Mouse (Mus musculus): ENCODE data around the gene Gm13695. TPM values are rescaled to one million over a fixed set of nuclear protein-coding genes. Genes with fewer than 3 reads are reported as not detected.
A peak's percentile ranks its signal among the peaks of the same experiment; 100 is the strongest.
"Not testable (repeated sequence)": the region's sequence is repeated elsewhere in the genome, so short reads cannot be mapped to it uniquely, and the experiment has no call there.

The Gm13695 gene
- polyA plus RNA-seq (2012; rRNA removed): not detected in 2 replicates

- H3K27me3 ChIP-seq (ENCODE audit: control insufficient read depth, insufficient read depth, low read length); H3K4me3 ChIP-seq (ENCODE audit: control insufficient read depth, insufficient read depth, low read length); H3K4me1 ChIP-seq (replicated peaks; ENCODE audit: control insufficient read depth, insufficient read depth, low read length); DNase-seq; H3K36me3 ChIP-seq (ENCODE audit: control insufficient read depth, insufficient read depth, low read length); H3K27ac ChIP-seq (ENCODE audit: control insufficient read depth, insufficient read depth, low read length): not testable (repeated sequence)
- WGBS: no CpG with 5 or more reads among the region's 6 CpGs
These were observed at the start of gene Gm13695 for GRCm38 (mm10) chr2:83967013-83967412. TSS of gene Gm13695 (plus strand) at chr2:83967313.

GRCm38 (mm10) chr2:83929478-83930088 is 37.5 kb upstream of the Gm13695 start:
- 7% methylated on average over 2 of the region's 2 CpGs for WGBS

GRCm38 (mm10) chr2:83940931-83941361 is 26.2 kb upstream of the Gm13695 start, which contains the start of gene Zswim2:
TSS of gene Zswim2 (minus strand) at chr2:83941228.
- DNase-seq: peak; percentile 10
- no peaks in the 10 kb centered on the region for H3K27me3 ChIP-seq (ENCODE audit: control insufficient read depth, insufficient read depth, low read length)
- 2% methylated on average over 20 of the region's 20 CpGs for WGBS
- no peak within 1 kb of the TSS for H3K27ac ChIP-seq (ENCODE audit: control insufficient read depth, insufficient read depth, low read length)
- 0 out of 2 replicates have a peak, but pooled peaks cover 3% of the 10 kb centered on the region for H3K4me1 ChIP-seq (replicated peaks; ENCODE audit: control insufficient read depth, insufficient read depth, low read length)
- no peak for TF ChIP-seq CTCF (IDR thresholded peaks at IDR 0.05; ENCODE audit: borderline replicate concordance, control insufficient read depth, extremely low read depth, insufficient read depth, low read length, poor library complexity)
- no peak for TF ChIP-seq POLR2A (IDR thresholded peaks at IDR 0.05; ENCODE audit: control insufficient read depth, extremely low read depth, insufficient read depth, low read length, poor library complexity)
- no peak within 1 kb of the TSS for H3K4me3 ChIP-seq (ENCODE audit: control insufficient read depth, insufficient read depth, low read length)
- no peaks in the 10 kb centered on the region for H3K36me3 ChIP-seq (ENCODE audit: control insufficient read depth, insufficient read depth, low read length)

More at GRCm38 (mm10) chr2:83929478-83930088, 37.5 kb upstream of the Gm13695 start:
- Histone ChIP-seq H3K27ac (ENCODE audit: control insufficient read depth, insufficient read depth, low read length) (no peak overlapping the region), H3K36me3 (ENCODE audit: control insufficient read depth, insufficient read depth, low read length) (no peaks in the 10 kb centered on the region), H3K4me3 (ENCODE audit: control insufficient read depth, insufficient read depth, low read length) (no peak overlapping the region), H3K4me1 (replicated peaks; ENCODE audit: control insufficient read depth, insufficient read depth, low read length) (no peaks in the 10 kb centered on the region), H3K27me3 (ENCODE audit: control insufficient read depth, insufficient read depth, low read length) (no peaks in the 10 kb centered on the region)
- DNase-seq: no peak
- TF ChIP-seq POLR2A (IDR thresholded peaks at IDR 0.05; ENCODE audit: control insufficient read depth, extremely low read depth, insufficient read depth, low read length, poor library complexity): no peak
- no peak for TF ChIP-seq CTCF (IDR thresholded peaks at IDR 0.05; ENCODE audit: borderline replicate concordance, control insufficient read depth, extremely low read depth, insufficient read depth, low read length, poor library complexity)

GRCm38 (mm10) chr2:83941378-83941777 is 25.7 kb upstream of the Gm13695 start:
- Histone ChIP-seq H3K36me3 (ENCODE audit: control insufficient read depth, insufficient read depth, low read length) (no peaks in the 10 kb centered on the region), H3K27me3 (ENCODE audit: control insufficient read depth, insufficient read depth, low read length) (no peaks in the 10 kb centered on the region), H3K4me1 (replicated peaks; ENCODE audit: control insufficient read depth, insufficient read depth, low read length) (0 out of 2 replicates have a peak, but pooled peaks cover 3% of the 10 kb centered on the region), H3K27ac (ENCODE audit: control insufficient read depth, insufficient read depth, low read length) (no peak overlapping the region), H3K4me3 (ENCODE audit: control insufficient read depth, insufficient read depth, low read length) (no peak overlapping the region)
- TF ChIP-seq POLR2A (IDR thresholded peaks at IDR 0.05; ENCODE audit: control insufficient read depth, extremely low read depth, insufficient read depth, low read length, poor library complexity): no peak
- TF ChIP-seq CTCF (IDR thresholded peaks at IDR 0.05; ENCODE audit: borderline replicate concordance, control insufficient read depth, extremely low read depth, insufficient read depth, low read length, poor library complexity): no peak
- DNase-seq: no peak
- WGBS: 14% methylated on average over 3 of the region's 3 CpGs

- H3K4me3 ChIP-seq (ENCODE audit: control insufficient read depth, insufficient read depth, low read length): no peak overlapping the region
- no peak for TF ChIP-seq POLR2A (IDR thresholded peaks at IDR 0.05; ENCODE audit: control insufficient read depth, extremely low read depth, insufficient read depth, low read length, poor library complexity)
- no peak for TF ChIP-seq CTCF (IDR thresholded peaks at IDR 0.05; ENCODE audit: borderline replicate concordance, control insufficient read depth, extremely low read depth, insufficient read depth, low read length, poor library complexity)
- H3K36me3 ChIP-seq (ENCODE audit: control insufficient read depth, insufficient read depth, low read length): no peaks in the 10 kb centered on the region
- 0 out of 2 replicates have a peak, but pooled peaks cover 3% of the 10 kb centered on the region for H3K4me1 ChIP-seq (replicated peaks; ENCODE audit: control insufficient read depth, insufficient read depth, low read length)
- no peak overlapping the region for H3K27ac ChIP-seq (ENCODE audit: control insufficient read depth, insufficient read depth, low read length)
- 30% methylated on average over 4 of the region's 4 CpGs for WGBS
- H3K27me3 ChIP-seq (ENCODE audit: control insufficient read depth, insufficient read depth, low read length): no peaks in the 10 kb centered on the region
- no peak for DNase-seq
These were observed 25.3 kb upstream of the Gm13695 start for GRCm38 (mm10) chr2:83941792-83942191.

- not testable (repeated sequence) for H3K36me3 ChIP-seq (ENCODE audit: control insufficient read depth, insufficient read depth, low read length); H3K27me3 ChIP-seq (ENCODE audit: control insufficient read depth, insufficient read depth, low read length); DNase-seq; H3K27ac ChIP-seq (ENCODE audit: control insufficient read depth, insufficient read depth, low read length); H3K4me1 ChIP-seq (replicated peaks; ENCODE audit: control insufficient read depth, insufficient read depth, low read length); H3K4me3 ChIP-seq (ENCODE audit: control insufficient read depth, insufficient read depth, low read length)
- WGBS: no CpG with 5 or more reads among the region's 6 CpGs
These were observed 11.7 kb upstream of the Gm13695 start, which contains the start of gene Gm13698 for GRCm38 (mm10) chr2:83955393-83955792. TSS of gene Gm13698 (plus strand) at chr2:83955693.

- H3K27me3 ChIP-seq (ENCODE audit: control insufficient read depth, insufficient read depth, low read length); DNase-seq: not testable (repeated sequence)
- WGBS: no CpG with 5 or more reads among the region's 6 CpGs
These were observed 5.9 kb upstream of the Gm13695 start, which contains the start of gene Gm13693 for GRCm38 (mm10) chr2:83961203-83961602. TSS of gene Gm13693 (plus strand) at chr2:83961503.

GRCm38 (mm10) chr2:83972823-83973222 is 5.7 kb downstream of the Gm13695 start, which contains the start of gene Gm13696:
TSS of gene Gm13696 (plus strand) at chr2:83973123.
- not testable (repeated sequence) for H3K4me1 ChIP-seq (replicated peaks; ENCODE audit: control insufficient read depth, insufficient read depth, low read length); H3K36me3 ChIP-seq (ENCODE audit: control insufficient read depth, insufficient read depth, low read length); DNase-seq; H3K27me3 ChIP-seq (ENCODE audit: control insufficient read depth, insufficient read depth, low read length); H3K27ac ChIP-seq (ENCODE audit: control insufficient read depth, insufficient read depth, low read length); H3K4me3 ChIP-seq (ENCODE audit: control insufficient read depth, insufficient read depth, low read length)
- no CpG with 5 or more reads among the region's 6 CpGs for WGBS

More at GRCm38 (mm10) chr2:83961203-83961602, 5.9 kb upstream of the Gm13695 start, which contains the start of gene Gm13693:
- H3K4me3 ChIP-seq (ENCODE audit: control insufficient read depth, insufficient read depth, low read length); H3K36me3 ChIP-seq (ENCODE audit: control insufficient read depth, insufficient read depth, low read length); H3K4me1 ChIP-seq (replicated peaks; ENCODE audit: control insufficient read depth, insufficient read depth, low read length); H3K27ac ChIP-seq (ENCODE audit: control insufficient read depth, insufficient read depth, low read length): not testable (repeated sequence)

- not testable (repeated sequence) for H3K27ac ChIP-seq (ENCODE audit: control insufficient read depth, insufficient read depth, low read length); H3K27me3 ChIP-seq (ENCODE audit: control insufficient read depth, insufficient read depth, low read length); H3K36me3 ChIP-seq (ENCODE audit: control insufficient read depth, insufficient read depth, low read length); DNase-seq; H3K4me3 ChIP-seq (ENCODE audit: control insufficient read depth, insufficient read depth, low read length); H3K4me1 ChIP-seq (replicated peaks; ENCODE audit: control insufficient read depth, insufficient read depth, low read length)
- no CpG with 5 or more reads among the region's 6 CpGs for WGBS
These were observed 11.5 kb downstream of the Gm13695 start, which contains the start of gene Gm13694 for GRCm38 (mm10) chr2:83978633-83979032. TSS of gene Gm13694 (plus strand) at chr2:83978933.

GRCm38 (mm10) chr2:83984443-83984842 is 17.3 kb downstream of the Gm13695 start, which contains the start of gene Gm13697:
TSS of gene Gm13697 (plus strand) at chr2:83984743.
- H3K4me3 ChIP-seq (ENCODE audit: control insufficient read depth, insufficient read depth, low read length); H3K27ac ChIP-seq (ENCODE audit: control insufficient read depth, insufficient read depth, low read length); H3K27me3 ChIP-seq (ENCODE audit: control insufficient read depth, insufficient read depth, low read length); H3K4me1 ChIP-seq (replicated peaks; ENCODE audit: control insufficient read depth, insufficient read depth, low read length); DNase-seq; H3K36me3 ChIP-seq (ENCODE audit: control insufficient read depth, insufficient read depth, low read length): not testable (repeated sequence)
- no CpG with 5 or more reads among the region's 6 CpGs for WGBS
